Mouse (Mus musculus) stomach, embryonic 14.5 days (tissue): ENCODE data around the gene Chic2. TPM values are rescaled to one million over a fixed set of nuclear protein-coding genes. Genes with fewer than 3 reads are reported as not detected.

Experiments
- ATAC-seq: fragments of 200-750 bp; cut with Nextera tagmentation; 2 replicates; pipeline ENCODE4 v1.8.0; 2017; ENCODE audit warnings: low read depth, moderate TSS enrichment; ENCODE audit not compliant: insufficient number of reproducible peaks, insufficient read depth, low FRiP score
- H3K27ac ChIP-seq: fragments of 300-500 bp; sonication (generic); 2 replicates; pipeline ENCODE4 v1.5.1; 2014; ENCODE audit warnings: mild to moderate bottlenecking, low read length, moderate library complexity, mixed read lengths
- H3K27me3 ChIP-seq: fragments of 300-500 bp; sonication (generic); 2 replicates; pipeline ENCODE4 v1.6.1; 2014; ENCODE audit warnings: low read length, control low read depth, mixed read lengths; ENCODE audit not compliant: control insufficient read depth, insufficient read depth
- H3K36me3 ChIP-seq: fragments of 300-500 bp; sonication (generic); 2 replicates; pipeline ENCODE4 v1.6.1; 2014; ENCODE audit warnings: mild to moderate bottlenecking, control low read depth, low read length, moderate library complexity, mixed read lengths; ENCODE audit not compliant: control insufficient read depth, insufficient read depth
- H3K4me1 ChIP-seq: fragments of 300-500 bp; sonication (generic); 2 replicates; pipeline ENCODE4 v1.6.1; 2014; ENCODE audit warnings: low read length, control low read depth, mixed read lengths; ENCODE audit not compliant: control insufficient read depth, insufficient read depth
- H3K4me2 ChIP-seq: fragments of 300-500 bp; sonication (generic); replicated peaks from 2 replicates; pipeline ENCODE4 v1.6.1; 2014; ENCODE audit warnings: low read depth, low read length, control low read depth
- H3K4me3 ChIP-seq: fragments of 300-500 bp; sonication (generic); 2 replicates; pipeline ENCODE4 v1.5.1; 2014; ENCODE audit warnings: low read depth, low read length, control low read depth
- H3K9ac ChIP-seq: fragments of 300-500 bp; sonication (generic); replicated peaks from 2 replicates; pipeline ENCODE4 v1.6.1; 2014; ENCODE audit warnings: low read depth, mild to moderate bottlenecking, control low read depth, low read length, moderate library complexity, mixed read lengths
- H3K9me3 ChIP-seq: fragments of 300-500 bp; sonication (generic); 2 replicates; pipeline ENCODE4 v1.6.1; 2016; ENCODE audit warnings: low read depth, low read length, control low read depth; ENCODE audit not compliant: control insufficient read depth
- WGBS: fragments of 180-500 bp; shearing (Covaris S2); extraction: QIAGEN DNeasy Blood & Tissue Kit; methylation state at CpG from one replicate; pipeline ENCODE4 v1.1.7; 2014; 5-methylcytosine and 5-hydroxymethylcytosine counted together
- polyA plus RNA-seq: library from polyadenylated mRNA; unstranded; fragments of >200 nt; fragmentation: Nextera tagmentation; extraction: Ambion mirVana; gene quantifications from 2 replicates; pipeline ENCODE4 v1.2.1, GENCODE M21; 2014

Chic2 gene
- polyA plus RNA-seq, 1 experiment from 2014 or later: 42.7 TPM

DNA sequence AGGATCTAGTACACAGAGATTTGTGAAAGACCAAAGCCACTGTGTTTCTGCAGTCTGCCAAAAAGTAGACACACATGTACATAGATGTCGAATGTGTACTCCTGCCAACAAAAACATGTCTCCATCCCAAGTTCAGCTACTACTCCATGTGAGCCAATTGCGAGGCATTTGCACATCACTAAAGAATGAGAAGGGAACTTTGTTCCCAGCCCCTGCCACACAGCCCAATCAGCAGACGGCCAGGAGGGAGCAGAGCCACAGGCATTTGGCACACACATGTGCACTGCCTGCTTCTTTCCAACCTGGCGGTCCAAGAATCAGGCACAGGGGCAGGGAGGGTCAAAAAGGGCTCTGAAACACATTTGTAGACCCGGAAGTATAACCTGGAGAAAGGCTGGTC, 81.8 kb downstream of the Chic2 start:
- Histone ChIP-seq H3K27ac (no peak overlapping the region), H3K27me3 (no peaks in the 10 kb centered on the region), H3K4me3 (no peak overlapping the region), H3K36me3 (no peaks in the 10 kb centered on the region), H3K4me2 (no peak overlapping the region), H3K4me1 (0 out of 2 replicates have a peak, but pooled peaks cover 2% of the 10 kb centered on the region), H3K9ac (no peak overlapping the region), H3K9me3 (no peaks in the 10 kb centered on the region)
- no peak for ATAC-seq
- 74% methylated on average over 5 of the region's 5 CpGs for WGBS

GRCm38 (mm10) chr5:74960840-74961543, 83.6 kb downstream of the Chic2 start:
- H3K4me3 ChIP-seq: no peak overlapping the region
- H3K4me2 ChIP-seq: no peak overlapping the region
- H3K27ac ChIP-seq: no peak overlapping the region
- WGBS: 33% methylated on average over 14 of the region's 14 CpGs
- 0 out of 2 replicates have a peak, but pooled peaks cover 3% of the 10 kb centered on the region for H3K4me1 ChIP-seq
- ATAC-seq: no peak
- H3K9ac ChIP-seq: no peak overlapping the region
- H3K27me3 ChIP-seq: no peaks in the 10 kb centered on the region
- H3K9me3 ChIP-seq: no peaks in the 10 kb centered on the region
- no peaks in the 10 kb centered on the region for H3K36me3 ChIP-seq

GRCm38 (mm10) chr5:74960306-74960705, 84.3 kb downstream of the Chic2 start:
- WGBS: 46% methylated on average over 9 of the region's 9 CpGs
- no peak for ATAC-seq
- no peaks in the 10 kb centered on the region for H3K36me3 ChIP-seq
- H3K9ac ChIP-seq: no peak overlapping the region
- 0 out of 2 replicates have a peak, but pooled peaks cover 3% of the 10 kb centered on the region for H3K4me1 ChIP-seq
- no peak overlapping the region for H3K4me2 ChIP-seq
- no peak overlapping the region for H3K27ac ChIP-seq
- H3K4me3 ChIP-seq: no peak overlapping the region
- no peaks in the 10 kb centered on the region for H3K27me3 ChIP-seq
- no peaks in the 10 kb centered on the region for H3K9me3 ChIP-seq

GRCm38 (mm10) chr5:74957293-74958076, 87.1 kb downstream of the Chic2 start:
- Histone ChIP-seq H3K36me3 (no peaks in the 10 kb centered on the region), H3K27me3 (no peaks in the 10 kb centered on the region), H3K27ac (no peak overlapping the region), H3K4me2 (no peak overlapping the region), H3K9me3 (no peaks in the 10 kb centered on the region), H3K9ac (no peak overlapping the region), H3K4me3 (no peak overlapping the region), H3K4me1 (0 out of 2 replicates have a peak, but pooled peaks cover 3% of the 10 kb centered on the region)
- 47% methylated on average over 10 of the region's 10 CpGs for WGBS
- no peak for ATAC-seq

- WGBS: 29% methylated on average over 9 of the region's 9 CpGs
- no peaks in the 10 kb centered on the region for H3K27me3 ChIP-seq
- no peaks in the 10 kb centered on the region for H3K9me3 ChIP-seq
- no peak overlapping the region for H3K4me2 ChIP-seq
- no peak overlapping the region for H3K4me3 ChIP-seq
- ATAC-seq: no peak
- 0 out of 2 replicates have a peak, but pooled peaks cover 3% of the 10 kb centered on the region for H3K4me1 ChIP-seq
- no peak overlapping the region for H3K27ac ChIP-seq
- H3K36me3 ChIP-seq: no peaks in the 10 kb centered on the region
- no peak overlapping the region for H3K9ac ChIP-seq
Observed at GRCm38 (mm10) chr5:74956335-74956734, 88.2 kb downstream of the Chic2 start.

DNA sequence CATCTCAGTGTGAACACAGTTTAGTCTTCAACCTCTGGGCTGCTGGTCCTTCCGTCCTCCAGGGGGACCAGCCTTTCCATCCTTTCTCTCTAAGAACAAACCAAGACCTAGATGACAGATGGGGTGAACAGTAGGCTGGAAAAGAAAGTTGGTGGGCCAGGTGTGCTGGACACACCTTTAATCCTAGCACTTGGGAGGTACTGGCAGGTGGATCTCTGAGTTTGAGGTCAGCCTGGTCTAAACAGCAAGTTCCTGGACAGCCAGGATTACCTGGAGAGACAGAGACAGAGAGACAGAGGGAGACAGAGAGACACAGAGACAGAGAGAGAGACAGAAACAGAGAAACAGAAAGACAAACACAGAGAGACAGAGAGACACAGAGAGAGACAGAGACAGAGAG, 89.0 kb downstream of the Chic2 start:
- H3K4me1 ChIP-seq: 0 out of 2 replicates have a peak, but pooled peaks cover 3% of the 10 kb centered on the region
- no peaks in the 10 kb centered on the region for H3K9me3 ChIP-seq
- no peak overlapping the region for H3K27ac ChIP-seq
- H3K4me2 ChIP-seq: no peak overlapping the region
- H3K27me3 ChIP-seq: no peaks in the 10 kb centered on the region
- ATAC-seq: no peak
- H3K36me3 ChIP-seq: no peaks in the 10 kb centered on the region
- H3K4me3 ChIP-seq: no peak overlapping the region
- no peak overlapping the region for H3K9ac ChIP-seq
- 100% methylated on average over 1 of the region's 1 CpGs for WGBS

- Histone ChIP-seq H3K4me1 (0 out of 2 replicates have a peak, but pooled peaks cover 3% of the 10 kb centered on the region), H3K9ac (no peak overlapping the region), H3K27ac (no peak overlapping the region), H3K27me3 (no peaks in the 10 kb centered on the region), H3K4me2 (no peak overlapping the region), H3K9me3 (no peaks in the 10 kb centered on the region), H3K4me3 (no peak overlapping the region), H3K36me3 (no peaks in the 10 kb centered on the region)
- no peak for ATAC-seq
- 47% methylated on average over 2 of the region's 2 CpGs for WGBS
Observed at GRCm38 (mm10) chr5:74952938-74953337, 91.6 kb downstream of the Chic2 start.

- ATAC-seq: no peak
- no peak overlapping the region for H3K4me2 ChIP-seq
- H3K9ac ChIP-seq: no peak overlapping the region
- no peaks in the 10 kb centered on the region for H3K9me3 ChIP-seq
- no peak overlapping the region for H3K27ac ChIP-seq
- H3K4me1 ChIP-seq: no peaks in the 10 kb centered on the region
- H3K27me3 ChIP-seq: no peaks in the 10 kb centered on the region
- no peaks in the 10 kb centered on the region for H3K36me3 ChIP-seq
- H3K4me3 ChIP-seq: no peak overlapping the region
- WGBS: 61% methylated on average over 5 of the region's 5 CpGs
Observed at GRCm38 (mm10) chr5:74951375-74951774, 93.2 kb downstream of the Chic2 start.
